Mouse (Mus musculus) C2C12 (cell line): ENCODE measurements around the gene Gpr18.

Experiments used
- CEBPB ChIP-seq: IDR thresholded peaks from one replicate; pipeline ENCODE4 v1.6.1; 2011; ENCODE audit warnings: low read depth, mild to moderate bottlenecking, control low read depth, moderate library complexity
- CTCF ChIP-seq: IDR thresholded peaks from one replicate; pipeline ENCODE4 v1.5.1; 2011; ENCODE audit not compliant: control insufficient read depth, insufficient read depth, insufficient read length
- MYOG ChIP-seq: IDR thresholded peaks from one replicate; pipeline ENCODE4 v1.6.1; 2011; ENCODE audit not compliant: control insufficient read depth, insufficient read length; ENCODE audit errors: extremely low read depth

- TF ChIP-seq CEBPB, result no peak
- no peak for TF ChIP-seq CTCF
- TF ChIP-seq MYOG, result no peak
Observed at GRCm38 (mm10) chr14:121954608-121955007, 39.0 kb upstream of the Gpr18 start.
